Mouse (Mus musculus) spleen, adult 2 months (tissue): ENCODE measurements around the gene Ppil4.

ENCODE experiments used
- CTCF ChIP-seq: fragments of 200-500 bp; IDR thresholded peaks from 2 replicates; pipeline ENCODE4 v1.5.1; 2011; ENCODE audit warnings: mild to moderate bottlenecking, inconsistent platforms; ENCODE audit not compliant: insufficient read depth, insufficient read length, insufficient replicate concordance; ENCODE audit errors: extremely low read depth
- POLR2A ChIP-seq: fragments of 200-500 bp; IDR thresholded peaks from 2 replicates; pipeline ENCODE4 v1.6.1; 2011; ENCODE audit warnings: low read depth, low read length, inconsistent platforms

- no peak for TF ChIP-seq CTCF
- no peak for TF ChIP-seq POLR2A
Observed at GRCm38 (mm10) chr10:7838874-7839421, 46.3 kb downstream of the Ppil4 start.
